Mouse (Mus musculus) heart, postnatal 0 days (tissue): Measurements from ENCODE around the gene Hmox2.
A peak's percentile ranks its signal among the peaks of the same experiment; 100 is the strongest.
"Not testable (repeated sequence)": the region's sequence is repeated elsewhere in the genome, so short reads cannot be mapped to it uniquely, and the experiment has no call there.

ENCODE experiments used
- CTCF ChIP-seq: IDR thresholded peaks from 2 replicates; pipeline ENCODE4 v1.5.1; 2016; ENCODE audit warnings: antibody characterized with exemption, control low read depth, low read depth
- EP300 ChIP-seq: IDR thresholded peaks from 2 replicates; pipeline ENCODE4 v1.6.1; 2016; ENCODE audit warnings: antibody characterized with exemption, low read depth

GRCm38 (mm10) chr16:4756660-4757335 is 30.6 kb downstream of the Hmox2 start:
- TF ChIP-seq CTCF: peak; percentile 21
- not testable (repeated sequence) for TF ChIP-seq EP300
